Mouse (Mus musculus): Measurements from ENCODE around the gene Rftn2.
"Not testable (repeated sequence)": the region's sequence is repeated elsewhere in the genome, so short reads cannot be mapped to it uniquely, and the experiment has no call there.

Rftn2 gene

GRCm38 (mm10) chr1:55129716-55130115 lies 96.9 kb downstream of the Rftn2 start:
- no peak for DNase-seq (ENCODE audit: low spot score in 2 of 2)

GRCm38 (mm10) chr1:55124136-55124535 lies 102.4 kb downstream of the Rftn2 start:
- not testable (repeated sequence) for DNase-seq (ENCODE audit: low spot score in 2 of 2)

GRCm38 (mm10) chr1:55123561-55123960 lies 103.0 kb downstream of the Rftn2 start:
- no peak for DNase-seq (ENCODE audit: low spot score in 2 of 2)

- no peak for DNase-seq (ENCODE audit: low spot score in 2 of 2)
These were observed 103.5 kb downstream of the Rftn2 start for GRCm38 (mm10) chr1:55123046-55123445.
